Mouse (Mus musculus) spleen, adult 12 weeks (tissue): ENCODE results near the gene Igfbp7.

ENCODE experiments used
- DNase-seq: peaks from one replicate; pipeline ENCODE4 v3.0.0; 2022; ENCODE audit warnings: low spot score

The Igfbp7 gene

DNA sequence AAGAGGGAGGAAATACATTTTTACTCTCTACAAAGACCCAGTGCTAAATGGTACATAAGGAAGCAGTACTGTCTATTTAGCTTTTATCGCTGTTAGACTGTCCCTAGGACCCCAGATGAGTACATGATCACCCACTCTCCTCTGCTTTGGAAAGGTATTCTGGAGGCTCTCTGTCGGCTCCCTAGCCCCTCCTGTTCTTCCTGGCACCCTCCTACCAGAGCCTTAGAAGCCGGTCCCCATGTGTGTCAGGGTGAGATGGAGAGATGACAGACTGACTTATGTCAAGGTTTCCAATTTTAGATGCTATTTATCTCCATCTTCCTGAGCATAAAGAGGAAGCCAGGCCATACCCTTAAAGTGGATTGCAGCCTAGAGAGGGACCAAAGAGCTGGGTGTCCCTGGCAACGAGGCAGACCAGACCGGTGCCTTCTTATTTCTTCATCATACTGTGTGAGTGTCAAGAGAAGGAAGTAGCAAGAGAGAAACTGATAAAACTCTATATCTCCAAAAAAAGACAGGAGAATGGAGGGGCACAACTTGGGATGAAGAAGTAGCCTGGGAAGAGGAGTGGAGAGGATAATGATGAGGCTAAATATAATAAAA lies 2.3 kb downstream of the Igfbp7 start:
- DNase-seq = no peak

DNA sequence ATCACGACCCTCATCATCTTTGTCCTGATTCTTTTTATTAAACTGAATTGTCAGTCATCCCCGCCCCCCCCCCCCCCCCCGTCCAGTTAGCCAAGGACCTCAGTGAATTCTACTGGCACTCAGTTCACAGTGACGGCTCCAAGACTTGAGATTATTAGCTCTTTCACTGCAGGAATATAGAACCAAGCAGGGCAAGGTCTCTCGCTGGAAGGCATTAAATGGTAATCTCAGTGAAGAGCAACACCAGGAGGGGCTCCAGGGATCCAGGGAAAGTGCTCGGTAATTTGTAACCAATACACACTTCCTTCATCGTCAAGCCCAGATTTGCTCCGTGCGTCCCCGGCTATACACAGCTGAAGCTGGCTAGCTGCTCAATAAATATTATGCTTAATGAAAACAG lies 2.9 kb downstream of the Igfbp7 start:
- DNase-seq = no peak

DNA sequence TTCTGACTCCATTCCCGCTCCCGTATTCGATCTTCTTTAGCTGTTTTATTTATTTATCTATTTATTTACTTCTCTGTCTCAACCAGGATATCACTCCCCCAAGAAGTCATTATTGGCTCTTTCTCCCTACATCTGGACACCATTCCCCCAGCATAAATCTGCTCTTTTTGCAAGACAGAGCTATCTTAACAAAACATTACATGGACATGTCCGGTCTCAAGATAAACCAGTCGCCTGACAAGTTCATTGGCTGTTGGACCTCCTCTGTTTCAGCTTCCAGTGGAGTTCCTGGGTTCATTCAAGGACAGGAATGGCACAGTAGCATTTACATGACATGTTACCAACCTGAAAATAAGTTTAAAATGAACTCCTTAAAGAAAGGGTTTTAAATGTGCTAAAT lies 4.9 kb downstream of the Igfbp7 start:
- no peak for DNase-seq

DNA sequence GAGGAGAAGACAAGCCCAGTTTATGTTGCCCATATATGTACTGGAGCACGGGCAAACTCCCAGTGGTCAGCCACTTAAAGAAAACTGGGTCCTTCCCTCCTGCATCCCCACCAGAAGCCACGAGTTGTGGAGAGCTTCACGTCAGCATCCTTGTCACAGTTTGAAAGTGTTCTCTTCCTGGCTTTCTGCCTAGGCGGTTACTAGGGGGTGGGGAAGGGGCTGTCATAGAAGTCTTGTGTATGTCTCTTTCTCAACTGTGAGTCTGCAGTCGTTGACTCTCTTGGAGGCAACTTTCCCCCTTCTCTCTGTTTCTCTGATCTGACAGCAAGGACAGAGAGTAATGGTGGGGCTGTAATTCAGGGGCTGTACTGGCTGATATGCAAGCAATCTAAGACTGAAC lies 5.7 kb downstream of the Igfbp7 start:
- DNase-seq = no peak

DNA sequence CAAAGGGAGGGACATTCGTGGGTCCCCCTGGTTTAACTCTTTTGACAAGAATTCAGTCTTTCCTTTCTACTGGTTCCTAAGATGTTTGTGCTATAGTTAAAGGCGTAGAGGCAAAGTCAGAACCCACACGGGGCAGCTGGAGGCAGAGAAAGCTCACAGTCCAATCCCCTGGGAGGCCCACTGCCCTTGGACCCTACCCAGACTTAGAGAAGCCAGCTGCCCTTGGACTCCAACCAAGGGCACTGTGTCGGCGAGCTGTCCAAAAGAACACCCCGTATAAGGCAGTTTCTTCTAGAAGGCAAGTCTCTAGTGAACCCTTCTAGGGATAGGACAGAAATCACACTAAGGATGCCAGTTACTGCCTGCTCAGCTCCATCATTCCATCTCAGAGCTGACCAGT lies 7.0 kb downstream of the Igfbp7 start:
- no peak for DNase-seq

DNA sequence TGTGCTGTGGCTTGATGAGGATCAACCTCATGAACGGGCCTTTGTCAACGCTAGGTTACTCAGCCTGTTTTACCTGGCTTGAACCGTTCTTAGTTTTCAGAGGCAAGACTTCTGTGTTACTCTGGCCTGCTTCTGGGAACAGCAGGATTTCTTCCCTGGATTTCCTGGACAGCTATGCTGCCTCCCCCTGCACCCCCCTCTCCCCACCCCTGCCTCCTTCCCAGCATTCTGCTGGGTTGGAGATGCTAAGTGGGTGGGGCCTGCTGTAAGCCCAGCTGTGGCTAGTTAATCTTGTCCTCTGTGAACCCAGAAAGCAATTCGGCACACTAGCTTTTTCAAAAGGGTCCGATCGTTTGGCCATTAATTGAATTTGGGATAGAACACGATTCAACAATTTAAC lies 7.7 kb downstream of the Igfbp7 start:
- no peak for DNase-seq

DNA sequence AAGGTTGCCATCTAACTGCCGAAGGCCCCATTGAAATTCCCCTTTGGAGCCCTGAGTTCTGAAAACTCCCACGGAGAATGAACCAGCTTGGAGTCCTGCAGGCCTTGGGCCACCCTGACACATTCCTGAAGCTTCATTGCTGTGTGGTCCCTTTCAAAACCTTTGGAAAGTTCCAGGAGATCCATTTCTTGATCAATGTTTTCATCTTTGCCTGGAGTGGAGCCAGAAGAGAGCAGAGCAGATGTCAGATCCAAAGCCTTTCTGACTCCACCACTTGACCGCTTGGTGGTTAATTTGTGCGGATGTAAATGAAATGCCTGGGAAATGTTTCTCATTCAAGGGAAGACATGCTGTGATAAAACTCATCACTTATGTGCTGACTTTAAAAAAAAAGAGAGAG lies 8.8 kb downstream of the Igfbp7 start:
- DNase-seq = no peak

DNA sequence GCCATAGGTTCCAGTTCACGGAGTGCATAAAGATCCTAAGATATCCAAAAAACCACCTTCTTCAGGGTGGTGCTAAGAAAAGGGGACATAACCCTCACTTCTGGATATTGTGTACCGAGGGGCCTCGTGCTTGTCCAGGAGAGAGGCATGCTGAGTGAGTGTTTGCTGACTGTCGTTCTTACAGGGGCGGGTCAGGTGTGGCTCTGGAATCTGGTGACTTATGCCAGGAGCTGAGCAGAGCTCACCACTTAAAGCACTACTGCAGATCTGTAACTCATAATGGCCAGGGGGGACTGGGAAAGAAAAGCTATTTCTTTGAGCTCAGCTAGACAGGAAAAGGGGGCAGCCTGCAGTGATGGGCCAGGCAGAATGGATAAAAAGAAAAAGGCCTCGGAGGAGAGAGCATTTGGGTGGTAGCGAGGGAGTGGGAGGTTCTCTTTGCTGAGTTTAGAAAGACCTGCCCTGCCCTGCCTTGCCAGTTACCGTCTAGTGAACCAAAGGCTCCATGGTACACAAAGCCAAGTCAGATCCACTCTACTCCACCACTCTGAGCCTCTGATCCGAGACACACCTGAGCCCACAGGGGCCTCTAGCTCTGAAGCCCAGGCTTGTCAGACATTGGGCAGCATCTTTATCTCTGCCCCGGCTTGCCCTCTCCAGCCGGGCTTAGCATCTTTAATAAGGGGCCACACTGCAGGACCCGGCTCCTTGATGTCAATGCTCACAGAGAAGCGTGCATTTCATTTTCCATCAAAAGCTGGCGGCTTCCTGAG lies 9.4 kb downstream of the Igfbp7 start:
- no peak for DNase-seq

DNA sequence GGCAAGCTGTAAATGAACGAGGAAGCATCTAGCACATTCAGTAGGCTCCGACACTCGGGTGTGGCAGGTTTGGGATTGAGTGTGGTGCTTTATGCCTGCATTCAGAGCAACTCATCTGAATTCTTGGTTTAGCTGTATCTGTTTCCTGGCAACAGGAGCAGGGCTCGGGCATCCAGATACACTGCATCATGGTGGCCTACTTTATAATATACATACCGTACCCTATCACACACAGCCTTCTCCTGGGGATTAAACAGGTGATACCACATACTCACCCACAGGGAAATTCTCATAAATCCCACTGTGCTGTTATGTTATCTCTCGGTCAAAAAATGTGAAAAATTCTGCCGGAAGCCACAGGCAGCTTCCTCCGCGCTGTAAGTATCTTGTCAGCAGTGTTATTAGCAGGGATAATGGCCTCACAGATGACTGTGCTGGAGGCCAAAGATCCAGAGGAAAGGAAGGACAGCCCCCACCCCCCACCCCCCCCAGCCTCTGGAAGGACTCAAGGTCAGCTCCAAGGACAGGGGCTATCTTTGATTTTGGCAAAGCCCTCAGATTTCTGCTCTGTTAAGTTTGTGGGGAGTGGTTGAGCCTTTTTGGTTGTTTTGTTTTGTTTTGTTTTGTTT lies 13.7 kb downstream of the Igfbp7 start:
- no peak for DNase-seq

DNA sequence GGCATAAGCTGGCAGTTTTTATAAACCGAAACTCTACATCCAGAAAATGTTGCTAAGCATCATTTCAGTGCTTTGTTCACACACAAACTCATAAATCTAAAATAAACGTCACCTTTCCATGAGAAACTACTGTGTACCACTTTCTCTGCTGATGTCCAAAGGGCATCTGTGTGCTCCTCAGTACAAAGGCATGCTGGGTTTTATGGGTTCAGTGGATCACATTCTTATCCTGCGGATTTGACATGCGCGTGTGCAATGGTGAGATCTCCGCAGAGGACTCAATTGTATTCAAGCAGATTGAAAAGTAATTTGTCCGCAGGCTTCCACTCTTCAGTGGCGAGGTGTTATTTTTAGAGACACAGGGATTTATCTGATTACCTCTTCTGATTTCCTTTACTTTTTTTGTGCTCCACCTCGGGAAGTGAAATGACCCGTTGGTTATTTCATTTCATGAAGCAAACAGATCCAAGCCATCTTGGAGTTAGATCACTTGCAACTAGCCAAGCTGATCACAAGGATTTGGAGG lies 14.7 kb downstream of the Igfbp7 start:
- DNase-seq = no peak

DNA sequence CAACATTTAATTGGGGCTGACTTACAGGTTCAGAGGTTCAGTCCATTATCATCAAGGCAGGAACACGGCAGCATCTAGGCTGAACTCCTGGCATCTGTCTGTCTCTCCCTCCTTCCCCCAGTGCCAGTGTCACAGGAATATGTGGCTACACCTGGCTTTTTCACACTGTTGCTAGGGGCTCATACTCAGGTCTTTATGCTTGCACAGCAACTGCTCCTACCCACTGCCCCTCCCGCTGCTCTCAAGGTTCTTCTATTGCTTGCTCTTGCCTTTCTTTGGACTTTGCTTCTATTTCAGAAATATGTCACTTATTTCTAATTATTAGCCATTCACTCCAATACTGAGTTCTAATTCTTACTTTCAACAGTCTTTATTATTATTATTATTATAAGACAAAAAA lies 17.6 kb downstream of the Igfbp7 start:
- no peak for DNase-seq

DNA sequence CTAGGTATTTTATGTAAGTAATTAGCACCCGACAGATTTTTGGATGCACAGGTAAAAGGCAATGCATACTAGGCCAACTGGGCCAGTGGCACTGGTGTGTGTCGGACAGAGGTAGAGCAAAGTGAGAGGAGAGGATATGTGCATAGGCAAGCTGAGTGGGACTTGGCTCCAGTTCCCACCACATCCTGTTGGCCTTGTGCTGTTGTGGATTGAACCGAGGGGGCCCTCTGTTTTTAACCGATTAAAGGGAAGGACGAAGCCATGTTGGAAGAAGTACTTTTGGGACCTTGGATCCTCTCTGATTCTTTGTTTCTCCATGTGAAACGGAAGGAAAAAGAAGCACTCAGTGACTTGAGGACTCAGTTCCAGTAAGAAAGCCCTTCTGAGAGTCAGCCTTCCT lies 19.5 kb downstream of the Igfbp7 start:
- DNase-seq = no peak

DNA sequence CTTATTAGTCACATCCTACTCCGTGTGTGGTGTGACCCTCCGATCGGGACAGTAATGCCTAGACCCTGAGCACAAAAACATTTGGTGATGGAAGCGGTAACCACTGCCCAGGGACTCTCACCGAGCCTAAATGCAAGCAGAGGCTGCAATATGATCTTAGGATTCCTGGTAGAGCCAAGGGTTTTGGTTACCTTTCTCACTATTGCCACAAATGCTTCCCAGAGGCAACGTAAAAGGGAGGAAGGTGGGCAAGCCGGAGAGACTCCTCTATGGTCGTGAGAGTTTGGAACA lies 20.5 kb downstream of the Igfbp7 start:
- no peak for DNase-seq

DNA sequence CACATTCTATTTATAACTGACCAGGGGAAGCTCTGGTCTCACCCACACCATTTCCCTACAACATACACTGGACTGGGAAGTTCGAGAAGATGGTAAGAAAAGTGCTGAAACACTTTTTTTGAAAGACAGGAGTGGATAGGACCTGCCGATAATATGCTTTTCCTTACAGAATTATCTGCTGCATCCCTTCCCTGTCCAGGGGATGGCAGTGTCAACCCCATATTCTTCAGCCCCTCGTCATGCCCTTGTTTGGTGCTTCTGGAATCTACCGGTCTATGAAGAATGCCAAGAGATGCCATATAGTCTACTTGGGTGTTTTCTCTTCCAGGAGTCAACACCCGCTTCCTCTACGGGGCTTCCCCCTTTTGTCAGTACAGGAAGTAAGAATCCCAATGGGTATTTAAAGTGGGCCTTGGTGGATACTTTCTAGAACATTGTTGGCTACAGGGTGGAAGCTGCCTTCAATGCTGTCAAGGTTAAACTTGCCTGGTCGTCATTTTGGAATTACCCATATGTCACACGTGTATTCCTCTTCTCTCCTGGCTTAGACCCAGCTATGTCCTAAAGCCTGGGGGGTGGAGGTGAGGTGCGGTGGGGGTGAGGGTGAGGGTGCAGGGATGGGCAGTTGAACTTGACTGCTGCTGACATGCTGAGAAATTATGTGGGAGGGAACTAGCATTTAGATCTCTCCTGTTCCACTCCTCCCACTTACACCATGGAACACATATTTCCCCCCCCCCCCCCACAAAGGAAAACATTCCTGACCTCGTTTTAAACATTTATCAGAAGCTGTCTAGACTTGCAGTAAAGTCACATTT lies 21.0 kb downstream of the Igfbp7 start:
- DNase-seq = no peak

DNA sequence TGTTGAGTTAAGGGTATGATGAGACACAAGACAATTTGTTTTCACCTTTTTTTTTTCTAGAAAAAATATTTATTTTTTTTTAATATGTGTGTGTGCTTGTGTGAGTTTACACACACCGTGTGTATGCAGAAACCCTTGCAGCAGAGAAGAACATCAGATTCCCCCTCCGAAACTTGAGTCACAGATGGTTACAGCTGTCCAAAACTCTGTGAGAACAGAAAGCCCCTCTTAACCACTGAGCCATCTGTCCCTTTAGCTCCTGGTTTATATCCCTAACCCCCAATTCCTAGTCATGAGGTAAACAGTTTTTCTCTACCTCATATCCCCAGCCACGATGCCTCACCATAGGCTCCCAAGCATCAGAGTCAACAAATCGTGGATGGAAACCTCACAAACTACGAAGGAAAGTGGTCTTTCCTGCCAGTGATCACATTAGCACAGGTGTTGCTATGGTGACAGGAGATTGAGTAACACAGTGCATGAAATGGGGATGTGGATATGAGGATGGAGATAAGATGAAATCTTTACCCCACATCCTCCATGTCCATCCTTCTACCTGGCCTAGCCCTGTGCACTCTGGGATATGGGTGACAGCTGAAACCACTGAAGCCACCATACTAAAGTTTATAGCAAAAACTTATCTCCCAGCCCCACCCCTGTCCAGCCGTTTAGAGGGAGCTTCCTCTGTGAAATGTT lies 21.8 kb downstream of the Igfbp7 start:
- DNase-seq = no peak

DNA sequence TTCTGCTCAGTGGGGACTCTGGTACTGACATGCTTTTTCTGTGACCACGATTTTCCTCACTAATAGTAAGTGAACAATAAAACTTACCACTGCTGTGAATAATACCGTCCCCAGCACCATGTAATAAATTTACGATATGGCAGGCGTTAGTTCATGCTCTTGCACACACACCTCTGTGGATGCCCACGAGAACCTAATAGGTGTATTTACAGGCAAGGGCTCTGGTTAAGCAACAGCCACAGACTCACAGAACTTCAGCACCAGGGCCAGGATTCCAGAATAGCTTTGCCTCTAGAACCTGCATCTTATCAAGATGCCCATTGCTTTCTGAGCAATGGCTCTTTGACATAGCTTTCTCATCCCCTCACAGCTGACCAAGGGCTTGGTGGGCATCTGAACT lies 22.6 kb downstream of the Igfbp7 start:
- DNase-seq = no peak

DNA sequence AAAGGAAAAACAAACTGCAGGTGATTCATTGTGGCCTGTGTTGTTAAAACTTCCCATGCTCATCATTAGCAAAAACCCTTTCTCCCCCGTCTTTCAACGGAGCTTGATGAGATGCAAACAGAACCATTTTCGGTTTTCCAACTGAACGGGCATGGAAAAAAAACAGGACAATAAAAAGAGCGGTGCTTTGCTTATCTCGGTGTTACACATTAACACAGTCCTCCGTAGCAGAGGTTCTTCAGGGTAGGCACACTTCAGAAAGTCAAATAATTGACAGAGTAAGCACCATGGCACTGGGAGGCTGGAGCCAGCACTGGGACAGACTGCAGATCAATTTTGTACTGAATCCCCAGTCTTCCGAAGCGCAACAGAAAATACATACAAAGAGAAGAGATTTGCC lies 23.1 kb downstream of the Igfbp7 start:
- no peak for DNase-seq

DNA sequence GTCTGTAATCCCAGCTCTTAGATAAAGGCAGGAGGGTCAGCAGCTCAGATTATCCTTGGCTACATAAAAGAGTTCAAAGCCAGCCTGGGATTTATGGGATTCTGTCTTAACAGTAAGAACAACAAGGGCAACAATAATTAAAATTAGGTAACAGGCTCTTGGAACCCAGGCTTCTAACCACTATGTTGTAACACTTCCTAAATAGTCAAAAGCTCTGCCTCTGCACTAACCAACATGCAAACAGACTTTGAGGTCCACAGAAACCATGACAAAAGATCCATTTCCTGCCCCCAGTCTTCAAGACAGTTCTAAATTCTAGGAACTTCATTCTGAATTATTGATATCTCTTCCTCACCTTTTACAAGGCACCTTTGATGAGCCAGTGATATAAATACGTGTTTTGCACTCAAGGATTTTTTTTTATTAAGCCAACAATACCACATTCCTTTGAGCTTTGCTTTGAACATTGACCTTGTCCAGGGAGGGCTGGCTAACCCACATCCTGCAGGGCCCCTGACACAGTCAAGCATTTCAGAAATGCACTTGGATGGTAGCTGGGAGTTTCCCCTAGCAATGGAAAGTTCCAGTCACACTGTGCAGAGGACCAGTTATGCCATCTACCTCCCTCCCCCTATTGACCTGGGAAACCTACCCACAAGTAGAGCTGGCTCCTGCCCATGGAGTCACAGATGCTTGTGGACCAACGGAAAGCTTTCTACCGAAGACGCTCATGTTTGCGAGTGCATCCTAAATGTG lies 23.9 kb downstream of the Igfbp7 start:
- DNase-seq = no peak

DNA sequence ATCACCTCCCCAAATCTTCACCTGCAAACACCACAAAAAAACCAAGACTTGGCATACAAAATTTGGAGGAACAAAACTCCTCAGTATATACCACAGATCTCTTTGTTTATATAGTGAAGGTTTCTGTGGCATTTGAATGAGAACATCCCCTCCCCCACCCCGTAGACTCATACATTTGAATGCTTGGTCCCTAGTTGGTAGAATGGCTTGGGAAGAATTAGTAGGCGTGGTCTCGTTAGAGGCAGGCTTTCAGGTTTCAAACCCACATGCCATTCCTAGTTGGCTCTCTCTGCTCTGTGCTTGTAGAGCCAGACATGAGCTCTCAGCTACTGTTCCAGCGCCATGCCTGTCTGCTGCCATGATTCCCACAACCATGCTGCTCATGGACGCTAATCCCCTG lies 26.2 kb downstream of the Igfbp7 start:
- no peak for DNase-seq

DNA sequence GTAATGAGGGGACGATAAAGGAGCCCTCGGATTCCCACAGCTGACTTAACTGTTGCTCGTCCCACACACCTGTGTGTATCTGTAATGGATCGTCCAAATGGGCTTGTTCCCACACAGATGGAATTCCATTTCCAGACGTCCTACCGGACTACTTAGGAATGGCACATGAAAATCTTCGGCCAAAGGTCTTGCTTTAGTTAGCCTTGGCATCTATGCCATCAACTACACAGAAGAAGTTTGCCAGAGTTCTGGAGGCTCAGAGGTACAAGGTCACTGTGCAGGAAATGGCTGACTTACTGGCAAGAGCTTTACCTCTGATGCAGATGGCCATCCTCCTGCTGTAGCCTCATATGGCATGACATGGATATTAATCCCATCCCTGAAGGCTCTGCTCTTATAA lies 26.6 kb downstream of the Igfbp7 start:
- no peak for DNase-seq

DNA sequence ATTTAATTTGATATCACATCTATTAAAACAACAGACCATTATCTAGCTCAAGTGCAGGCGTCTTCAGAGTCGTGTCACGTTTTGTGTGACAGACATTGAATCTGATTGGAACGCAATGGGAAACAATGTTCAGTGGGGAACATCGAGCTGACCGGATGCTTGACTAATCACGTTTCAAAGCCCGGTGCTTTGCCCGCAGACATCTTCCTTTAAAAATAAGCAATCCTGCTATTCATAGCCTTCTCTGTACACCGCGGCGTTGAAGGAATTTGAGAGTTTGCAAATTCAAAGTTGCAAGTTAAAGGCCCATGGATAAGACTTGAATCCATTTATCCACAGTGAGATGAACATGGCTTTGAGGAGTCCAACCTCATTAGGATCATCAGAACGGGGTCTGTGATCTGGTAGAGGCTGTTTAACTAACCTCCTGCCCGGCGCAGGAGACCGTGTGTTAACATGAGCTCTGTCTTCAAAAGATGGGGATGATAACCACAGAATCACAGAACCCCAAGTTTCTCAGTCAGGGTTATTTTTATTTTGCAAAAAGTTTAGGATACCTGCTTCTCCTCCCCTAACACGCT lies 27.4 kb downstream of the Igfbp7 start:
- DNase-seq = no peak
